Mouse (Mus musculus) neural tube, embryonic 12.5 days (tissue): ENCODE data around the gene Ube2q2. TPM values are rescaled to one million over a fixed set of nuclear protein-coding genes. Genes with fewer than 3 reads are reported as not detected.

Experiments used
- ATAC-seq: fragments of 200-750 bp; cut with Nextera tagmentation; 2 replicates; pipeline ENCODE4 v1.8.0; 2017; ENCODE audit warnings: low read depth, mild to moderate bottlenecking, moderate TSS enrichment, moderate library complexity; ENCODE audit not compliant: low FRiP score
- H3K27ac ChIP-seq: fragments of 300-500 bp; sonication (generic); 2 replicates; pipeline ENCODE4 v1.5.1; 2016
- H3K27me3 ChIP-seq: fragments of 300-500 bp; sonication (generic); replicated peaks from 2 replicates; pipeline ENCODE4 v1.6.1; 2016; ENCODE audit warnings: mild to moderate bottlenecking
- H3K36me3 ChIP-seq: fragments of 300-500 bp; sonication (generic); 2 replicates; pipeline ENCODE4 v1.6.1; 2016; ENCODE audit warnings: mild to moderate bottlenecking
- H3K4me1 ChIP-seq: fragments of 300-500 bp; sonication (generic); 2 replicates; pipeline ENCODE4 v1.6.1; 2016
- H3K4me2 ChIP-seq: fragments of 300-500 bp; sonication (generic); replicated peaks from 2 replicates; pipeline ENCODE4 v1.6.1; 2016; ENCODE audit warnings: mild to moderate bottlenecking
- H3K4me3 ChIP-seq: fragments of 300-500 bp; sonication (generic); 2 replicates; pipeline ENCODE4 v1.5.1; 2016
- H3K9ac ChIP-seq: fragments of 300-500 bp; sonication (generic); 2 replicates; pipeline ENCODE4 v1.6.1; 2016; ENCODE audit warnings: mild to moderate bottlenecking
- H3K9me3 ChIP-seq: fragments of 300-500 bp; sonication (generic); 2 replicates; pipeline ENCODE4 v1.6.1; 2016; ENCODE audit warnings: mild to moderate bottlenecking
- WGBS: fragments of 180-500 bp; shearing (Covaris S2); methylation state at CpG from one replicate; pipeline ENCODE4 v1.1.7; 2016; 5-methylcytosine and 5-hydroxymethylcytosine counted together
- polyA plus RNA-seq: library from polyadenylated mRNA; unstranded; fragments of >200 nt; fragmentation: Nextera tagmentation; extraction: Ambion mirVana; gene quantifications from 2 replicates; pipeline ENCODE4 v1.2.1, GENCODE M21; 2016

The Ube2q2 gene
- polyA plus RNA-seq, 1 experiment from 2014 or later, result 54.5 TPM

DNA sequence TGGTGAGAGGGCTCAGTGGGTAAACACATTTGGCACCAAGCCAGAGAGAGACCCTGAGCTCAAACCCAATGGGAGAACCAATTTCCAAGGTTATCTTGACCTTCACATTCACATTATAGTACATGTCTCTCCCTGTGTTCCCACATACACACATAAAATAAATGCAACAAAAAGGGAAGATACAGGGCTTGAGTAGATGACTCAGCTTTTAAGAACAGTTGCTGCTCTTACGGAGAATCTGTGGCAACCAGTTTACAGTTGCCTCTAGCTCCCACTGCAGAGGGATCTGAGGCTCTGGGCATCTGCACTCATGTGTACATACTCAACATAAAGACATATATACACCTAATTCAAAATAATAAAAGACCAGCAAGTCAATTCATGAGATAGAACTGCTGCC lies 49.6 kb downstream of the Ube2q2 start:
- Histone ChIP-seq H3K27me3 (no peaks in the 10 kb centered on the region), H3K4me3 (no peak overlapping the region), H3K4me2 (no peak overlapping the region), H3K4me1 (no peaks in the 10 kb centered on the region), H3K9me3 (no peaks in the 10 kb centered on the region), H3K36me3 (peaks cover 22% of the 10 kb centered on the region; the same call in 1 of the 2 replicates), H3K27ac (no peak overlapping the region), H3K9ac (no peak overlapping the region)
- no peak for ATAC-seq
- 93% methylated on average over 1 of the region's 1 CpGs for WGBS

DNA sequence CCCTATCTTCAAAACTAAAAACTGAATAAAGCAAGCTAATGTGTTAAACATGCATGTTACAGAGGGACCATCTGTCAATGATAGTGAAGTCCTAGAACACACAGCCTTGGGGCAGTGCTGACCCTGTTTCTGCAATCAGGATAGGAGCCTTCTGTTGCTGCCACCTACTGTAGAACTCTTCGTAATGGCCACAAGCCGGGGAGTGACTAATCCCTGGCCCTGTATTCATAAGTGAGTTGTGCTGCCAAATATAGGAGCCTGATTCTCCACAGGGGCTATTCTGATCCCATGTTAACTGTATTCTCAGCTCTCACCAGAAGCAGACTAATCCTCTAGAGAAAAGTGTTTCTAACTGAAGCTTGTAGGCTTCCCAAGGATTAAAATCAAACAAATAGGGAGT lies 50.7 kb downstream of the Ube2q2 start:
- H3K36me3 ChIP-seq, result peaks cover 19% of the 10 kb centered on the region; the same call in 1 of the 2 replicates
- 72% methylated on average over 2 of the region's 2 CpGs for WGBS
- no peaks in the 10 kb centered on the region for H3K27me3 ChIP-seq
- ATAC-seq, result no peak
- H3K9ac ChIP-seq, result no peak overlapping the region
- no peaks in the 10 kb centered on the region for H3K9me3 ChIP-seq
- H3K4me3 ChIP-seq, result no peak overlapping the region
- H3K4me1 ChIP-seq, result no peaks in the 10 kb centered on the region
- no peak overlapping the region for H3K4me2 ChIP-seq
- no peak overlapping the region for H3K27ac ChIP-seq

DNA sequence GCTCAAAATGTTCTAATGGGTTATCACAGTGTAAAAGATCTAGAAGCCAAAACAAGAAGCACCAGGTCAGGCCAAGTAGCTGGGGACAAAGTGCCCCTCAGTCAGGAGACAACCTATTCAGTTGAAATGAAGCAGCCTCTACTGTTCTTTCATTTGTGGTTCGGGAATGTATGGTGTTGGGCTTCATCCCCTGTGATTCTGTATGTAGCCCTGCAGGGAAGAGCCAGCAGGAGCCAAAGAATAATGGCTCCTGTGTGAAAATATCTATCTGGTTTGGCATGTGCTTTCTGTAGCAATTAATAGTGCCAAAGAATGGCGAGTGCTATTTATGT lies 59.8 kb downstream of the Ube2q2 start:
- Histone ChIP-seq H3K9ac (peak overlapping the region; percentile 86), H3K4me2 (peak overlapping the region; percentile 82), H3K27ac (0 out of 2 replicates have a peak overlapping the region, but pooled peaks have one; percentile 84), H3K9me3 (no peaks in the 10 kb centered on the region), H3K27me3 (no peaks in the 10 kb centered on the region), H3K4me3 (peak overlapping the region; percentile 72), H3K4me1 (peaks cover 17% of the 10 kb centered on the region), H3K36me3 (peaks cover 7% of the 10 kb centered on the region; the same call in 1 of the 2 replicates)
- 0% methylated on average over 2 of the region's 2 CpGs for WGBS
- peak; percentile 51; the same call in 1 of the 2 replicates for ATAC-seq

DNA sequence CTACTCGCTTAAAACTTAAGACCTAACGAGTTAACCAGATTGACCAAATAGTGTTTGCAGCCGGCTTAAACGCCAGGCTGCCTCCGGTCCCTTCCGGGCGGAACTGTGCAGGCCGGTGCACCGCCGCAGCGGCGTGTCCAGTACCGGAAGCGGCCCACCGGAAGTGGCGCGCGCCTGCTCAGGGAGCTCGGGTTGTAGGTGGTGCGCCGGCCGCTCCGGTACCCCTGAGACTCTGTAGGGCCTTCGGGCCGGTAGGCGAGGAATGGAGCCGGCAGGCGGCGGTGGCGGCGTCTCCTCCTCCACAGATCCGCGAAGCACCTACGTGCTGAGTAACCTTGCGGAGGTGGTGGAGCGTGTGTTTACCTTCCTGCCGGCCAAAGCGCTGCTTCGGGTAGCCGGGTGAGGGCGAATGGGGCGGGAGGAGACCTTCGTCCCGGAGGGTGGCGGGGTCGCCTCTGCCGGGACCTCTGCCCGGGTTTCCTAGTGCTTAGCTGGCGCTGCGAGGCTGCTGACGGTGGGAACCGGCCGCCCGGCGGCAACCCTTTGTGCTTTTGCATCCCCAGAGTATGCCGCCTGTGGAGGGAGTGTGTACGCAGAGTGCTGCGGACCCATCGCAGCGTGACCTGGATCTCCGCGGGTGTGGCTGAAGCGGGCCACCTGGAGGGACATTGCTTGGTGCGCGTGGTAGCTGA lies 60.3 kb downstream of the Ube2q2 start, which contains the start of gene Fbxo22:
Fbxo22 (plus strand) TSS at position 136 of the 692 bp plus-strand sequence.
- H3K4me1 ChIP-seq, result peaks cover 17% of the 10 kb centered on the region
- ATAC-seq, result peak; percentile 100
- no peaks in the 10 kb centered on the region for H3K27me3 ChIP-seq
- peak within 1 kb of the TSS; percentile 72 for H3K4me3 ChIP-seq
- H3K4me2 ChIP-seq, result peak within 1 kb of the TSS; percentile 82
- peaks cover 9% of the 10 kb centered on the region for H3K36me3 ChIP-seq
- no peaks in the 10 kb centered on the region for H3K9me3 ChIP-seq
- peak within 1 kb of the TSS; percentile 84 for H3K27ac ChIP-seq
- WGBS, result under 1% methylated on average over 65 of the region's 65 CpGs
- H3K9ac ChIP-seq, result peak within 1 kb of the TSS; percentile 86

DNA sequence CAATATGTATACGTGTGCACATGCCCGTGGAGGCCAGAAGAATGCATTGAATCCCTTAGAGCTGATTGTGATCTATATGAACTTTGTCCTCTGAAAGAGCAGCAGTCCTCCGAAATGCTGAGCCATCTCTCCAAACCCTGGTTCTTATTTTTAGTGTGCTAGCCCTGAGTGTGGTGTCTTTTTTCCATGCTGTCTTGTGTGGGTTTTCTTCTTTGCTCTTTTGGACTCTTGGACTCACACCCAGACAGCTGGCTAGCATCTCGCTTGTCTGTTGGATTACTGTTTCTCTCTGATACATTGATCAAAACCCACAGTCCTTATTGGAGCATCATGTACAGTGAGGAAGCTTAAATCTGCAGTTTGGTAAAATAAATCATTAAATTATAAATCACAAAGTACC lies 63.0 kb downstream of the Ube2q2 start:
- Histone ChIP-seq H3K9ac (no peak overlapping the region), H3K27ac (no peak overlapping the region), H3K4me1 (peaks cover 17% of the 10 kb centered on the region), H3K27me3 (no peaks in the 10 kb centered on the region), H3K4me2 (no peak overlapping the region), H3K36me3 (peaks cover 35% of the 10 kb centered on the region), H3K9me3 (no peaks in the 10 kb centered on the region), H3K4me3 (no peak overlapping the region)
- WGBS, result 96% methylated on average over 4 of the region's 4 CpGs
- no peak for ATAC-seq

DNA sequence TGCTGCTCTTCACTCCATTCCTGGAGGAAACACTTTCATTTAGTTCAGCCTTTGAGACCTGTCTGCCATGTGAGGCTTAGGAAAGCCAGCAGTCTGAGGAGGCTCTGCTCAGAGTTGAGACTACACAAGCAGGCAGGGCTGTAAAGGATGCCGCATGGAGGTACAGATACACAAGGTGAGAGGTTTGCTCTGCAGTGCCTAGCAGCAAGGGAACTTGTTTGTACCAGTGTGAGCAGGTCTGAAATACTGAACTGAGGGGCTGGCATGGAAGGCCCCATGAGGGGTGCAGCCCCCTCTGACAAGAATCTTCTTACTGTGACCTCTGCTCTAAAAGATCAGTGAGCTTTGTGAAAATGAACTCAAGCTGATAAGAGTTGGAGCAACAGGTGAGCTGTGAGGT lies 64.7 kb downstream of the Ube2q2 start:
- H3K9me3 ChIP-seq, result no peaks in the 10 kb centered on the region
- no peaks in the 10 kb centered on the region for H3K27me3 ChIP-seq
- 100% methylated on average over 1 of the region's 1 CpGs for WGBS

DNA sequence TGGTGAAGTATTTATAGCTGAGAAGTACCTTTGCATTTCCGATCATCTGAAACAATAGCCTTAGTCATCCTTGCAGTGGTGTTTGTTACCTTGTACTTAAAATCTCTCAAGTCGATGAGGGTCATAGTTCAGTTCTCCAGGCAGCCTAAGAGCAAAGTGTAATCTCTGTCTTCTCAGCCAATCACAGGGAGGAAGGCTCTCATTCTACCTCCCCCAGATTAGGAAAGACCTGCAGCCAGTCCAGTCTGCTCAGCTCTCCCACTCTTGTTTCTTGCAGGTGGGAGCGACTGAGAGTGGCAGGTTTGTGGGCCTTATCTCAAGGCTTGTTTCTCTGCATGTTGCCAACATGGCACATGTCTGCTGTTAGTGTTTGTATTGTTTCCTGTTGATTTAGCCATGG lies 66.4 kb downstream of the Ube2q2 start:
- 87% methylated on average over 3 of the region's 3 CpGs for WGBS
- Histone ChIP-seq H3K9ac (no peak overlapping the region), H3K4me2 (no peak overlapping the region), H3K4me3 (no peak overlapping the region), H3K4me1 (peaks cover 6% of the 10 kb centered on the region), H3K9me3 (no peaks in the 10 kb centered on the region), H3K27ac (no peak overlapping the region), H3K36me3 (peaks cover 66% of the 10 kb centered on the region), H3K27me3 (no peaks in the 10 kb centered on the region)
- no peak for ATAC-seq

More for the DNA sequence above, 64.7 kb downstream of the Ube2q2 start:
- Histone ChIP-seq H3K9ac (no peak overlapping the region), H3K4me1 (peaks cover 13% of the 10 kb centered on the region), H3K4me3 (no peak overlapping the region), H3K27ac (no peak overlapping the region), H3K36me3 (peaks cover 52% of the 10 kb centered on the region), H3K4me2 (no peak overlapping the region)
- ATAC-seq, result no peak

DNA sequence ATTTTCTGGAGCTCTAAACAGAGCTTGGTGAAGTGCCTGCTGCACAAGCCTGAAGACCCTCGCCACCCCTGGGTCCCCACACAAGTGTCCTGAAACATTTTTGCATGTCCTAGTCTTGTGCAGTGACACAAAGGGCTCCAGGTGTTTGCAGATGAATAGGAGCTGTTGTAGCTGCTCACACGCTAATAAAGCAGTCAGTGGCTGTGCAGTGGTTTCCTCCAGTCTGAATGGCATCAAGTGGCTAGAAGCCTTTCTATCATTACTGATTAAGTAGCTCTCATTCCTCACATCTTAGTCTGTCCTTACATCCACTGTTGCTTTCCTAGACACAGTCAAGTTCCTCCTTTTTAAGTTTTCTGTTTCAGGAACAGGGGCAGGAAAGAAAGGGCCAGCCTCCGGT lies 67.0 kb downstream of the Ube2q2 start:
- Histone ChIP-seq H3K27ac (no peak overlapping the region), H3K9me3 (no peaks in the 10 kb centered on the region), H3K4me2 (no peak overlapping the region), H3K9ac (no peak overlapping the region), H3K36me3 (peaks cover 72% of the 10 kb centered on the region), H3K4me1 (peaks cover 4% of the 10 kb centered on the region), H3K4me3 (no peak overlapping the region), H3K27me3 (no peaks in the 10 kb centered on the region)
- 72% methylated on average over 3 of the region's 3 CpGs for WGBS
- no peak for ATAC-seq

DNA sequence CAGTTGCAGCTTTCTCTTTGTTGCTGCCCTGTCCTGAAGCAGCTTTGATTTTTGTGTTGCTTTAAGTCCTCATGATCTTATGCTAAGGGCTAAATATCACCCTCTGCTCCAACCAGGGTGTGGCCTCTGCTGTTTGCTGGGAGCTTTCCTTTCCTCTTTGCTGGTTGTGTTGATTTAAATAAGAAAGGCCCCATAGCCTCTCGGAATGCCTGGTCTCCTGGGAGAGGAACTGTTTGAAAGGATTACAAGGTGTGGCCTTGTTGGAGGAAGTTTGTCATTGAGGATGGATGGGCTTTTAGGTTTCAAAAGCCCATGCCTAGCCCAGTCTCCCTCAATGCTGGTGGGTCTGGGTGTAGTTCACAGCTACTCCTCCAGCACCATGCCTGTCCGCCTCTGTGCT lies 67.4 kb downstream of the Ube2q2 start:
- Histone ChIP-seq H3K27me3 (no peaks in the 10 kb centered on the region), H3K36me3 (peaks cover 76% of the 10 kb centered on the region), H3K4me3 (no peak overlapping the region)

DNA sequence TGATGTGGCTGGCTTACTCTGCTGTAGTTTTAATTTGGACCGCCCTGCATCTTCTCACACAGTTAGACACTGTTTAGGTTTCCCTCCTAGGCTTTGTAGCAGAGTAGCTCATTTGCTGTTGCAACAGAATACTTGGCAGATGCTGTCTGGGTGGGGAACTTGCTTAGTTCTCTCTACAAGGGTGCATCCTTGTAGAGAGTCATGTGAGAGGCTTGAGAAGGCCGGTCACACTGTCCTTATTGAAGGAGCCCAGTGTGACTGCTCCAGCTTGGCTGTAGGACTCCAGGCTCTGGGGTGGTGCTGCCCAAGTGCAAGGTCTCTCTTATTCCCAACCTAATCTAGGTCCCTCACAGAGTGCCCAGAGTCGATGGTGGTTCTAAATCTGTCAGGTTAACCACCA lies 68.7 kb downstream of the Ube2q2 start:
- Histone ChIP-seq H3K27me3 (no peaks in the 10 kb centered on the region), H3K4me3 (no peak overlapping the region), H3K4me1 (no peaks in the 10 kb centered on the region), H3K27ac (no peak overlapping the region), H3K4me2 (no peak overlapping the region), H3K36me3 (peaks cover 89% of the 10 kb centered on the region), H3K9me3 (no peaks in the 10 kb centered on the region), H3K9ac (no peak overlapping the region)
- WGBS, result 97% methylated on average over 3 of the region's 3 CpGs
- no peak for ATAC-seq

More for the DNA sequence above, 67.4 kb downstream of the Ube2q2 start:
- Histone ChIP-seq H3K27ac (no peak overlapping the region), H3K4me1 (peaks cover 3% of the 10 kb centered on the region), H3K9me3 (no peaks in the 10 kb centered on the region), H3K9ac (no peak overlapping the region), H3K4me2 (no peak overlapping the region)
- 67% methylated on average over 2 of the region's 2 CpGs for WGBS
- no peak for ATAC-seq

DNA sequence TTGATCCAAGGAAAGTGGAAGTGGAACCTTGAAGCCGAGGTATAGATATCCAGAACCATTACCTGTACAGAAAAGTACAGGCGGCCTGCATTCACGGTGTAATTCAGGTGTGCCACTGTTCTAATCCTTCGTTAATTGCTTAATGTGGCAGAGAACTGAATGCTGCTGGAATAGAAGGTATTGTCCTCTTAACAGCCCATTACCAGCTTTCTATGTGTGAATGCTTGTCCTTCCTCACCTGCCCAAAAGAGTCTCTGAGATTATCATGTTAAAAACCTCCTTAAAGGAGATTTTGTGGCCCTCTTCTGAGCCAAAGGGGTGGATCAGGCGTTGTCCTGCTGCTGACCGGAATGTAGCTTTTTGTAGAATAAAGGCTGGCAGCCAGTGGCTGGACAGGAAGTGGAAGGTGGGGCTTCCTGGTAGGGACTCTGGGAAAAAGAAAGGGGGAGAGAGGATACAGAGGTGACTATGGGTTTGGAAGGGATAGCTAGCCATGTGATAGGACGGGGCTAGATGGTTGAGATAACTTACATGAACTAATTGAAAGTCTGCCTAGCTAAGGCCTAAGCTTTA lies 76.6 kb downstream of the Ube2q2 start:
- Histone ChIP-seq H3K36me3 (peaks cover 56% of the 10 kb centered on the region), H3K9ac (no peak overlapping the region), H3K9me3 (no peaks in the 10 kb centered on the region), H3K27ac (no peak overlapping the region), H3K4me1 (no peaks in the 10 kb centered on the region), H3K27me3 (no peaks in the 10 kb centered on the region), H3K4me3 (no peak overlapping the region), H3K4me2 (no peak overlapping the region)
- 92% methylated on average over 7 of the region's 7 CpGs for WGBS
- ATAC-seq, result no peak

DNA sequence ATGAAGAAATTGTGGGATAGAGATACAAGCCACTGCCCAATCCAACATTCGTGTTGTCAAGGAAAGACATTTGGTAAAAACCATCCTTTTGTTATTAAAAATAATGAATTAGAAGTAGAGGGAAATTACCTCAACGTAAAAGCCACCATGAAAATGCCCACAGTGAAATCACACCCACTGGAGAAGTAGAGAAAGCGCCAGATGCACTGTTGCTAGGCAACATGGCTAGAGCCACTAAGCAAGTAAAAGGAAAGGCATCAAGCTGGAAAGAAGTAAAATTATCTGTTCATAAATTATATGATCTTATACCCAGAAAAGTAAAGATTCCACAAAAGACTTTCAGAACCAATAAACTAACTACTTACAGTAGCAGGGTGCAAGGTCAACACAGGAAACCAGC lies 77.6 kb downstream of the Ube2q2 start:
- Histone ChIP-seq H3K9ac (no peak overlapping the region), H3K27ac (no peak overlapping the region), H3K4me3 (no peak overlapping the region), H3K27me3 (no peaks in the 10 kb centered on the region), H3K9me3 (no peaks in the 10 kb centered on the region), H3K36me3 (peaks cover 46% of the 10 kb centered on the region), H3K4me1 (no peaks in the 10 kb centered on the region), H3K4me2 (no peak overlapping the region)
- WGBS, result 65% methylated on average over 3 of the region's 3 CpGs
- ATAC-seq, result no peak

DNA sequence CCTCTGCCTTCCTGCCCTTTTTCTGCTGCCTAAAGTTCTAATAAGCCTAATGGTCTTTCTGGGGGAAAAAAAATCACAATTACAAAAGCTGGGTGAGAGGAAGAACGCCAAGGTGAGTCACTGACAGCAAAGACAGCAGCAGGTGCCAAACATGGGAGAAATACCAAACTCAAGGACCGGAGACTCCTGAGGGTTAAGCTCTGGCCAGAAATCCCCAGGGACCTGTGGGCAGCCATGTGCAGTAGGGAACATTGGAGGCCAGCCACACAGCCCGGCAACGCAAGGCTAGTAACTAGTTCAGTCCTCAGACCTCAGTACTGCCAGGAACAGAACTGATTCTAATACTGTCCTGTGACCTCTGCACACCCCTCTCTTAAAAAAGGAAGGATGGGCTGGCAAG lies 79.5 kb downstream of the Ube2q2 start:
- Histone ChIP-seq H3K4me1 (no peaks in the 10 kb centered on the region), H3K27me3 (no peaks in the 10 kb centered on the region), H3K9ac (no peak overlapping the region), H3K9me3 (no peaks in the 10 kb centered on the region), H3K36me3 (peaks cover 27% of the 10 kb centered on the region), H3K27ac (no peak overlapping the region), H3K4me2 (no peak overlapping the region), H3K4me3 (no peak overlapping the region)
- ATAC-seq, result no peak
- 87% methylated on average over 4 of the region's 4 CpGs for WGBS
